Comparison of ENCODE assay signal across 8 mouse cellular contexts in genomic region chr4:135986943-135987710, GRCm38 (mm10). TPM values are rescaled to one million over a fixed set of nuclear protein-coding genes. Genes with fewer than 3 reads are reported as not detected.
A peak's percentile ranks its signal among the peaks of the same experiment; 100 is the strongest.
DNase-seq lines count a peak whose midpoint lies in the region; ATAC-seq and TF ChIP-seq lines count a peak whose summit lies in the region.

Gene Pithd1 (minus strand): TSS chr4:135987264.

- ATAC-seq in forebrain, embryonic 12.5 days (ENCODE audit: low FRiP score), result peak; percentile 95
- peak; percentile 92 for ATAC-seq in heart, postnatal 0 days (ENCODE audit: insufficient read depth, low read depth)
- ATAC-seq in liver, embryonic 16.5 days (ENCODE audit: low read depth), result peak; percentile 86
- peak; percentile 96 for ATAC-seq in neural tube, embryonic 13.5 days (ENCODE audit: low read depth)

- peak within 1 kb of the TSS; percentile 70 for H3K9ac ChIP-seq in CH12.LX (ENCODE audit: insufficient read depth, low read depth)
- peak within 1 kb of the TSS; percentile 95 for H3K9ac ChIP-seq in forebrain, embryonic 12.5 days
- H3K9ac ChIP-seq in heart, postnatal 0 days (replicated peaks; ENCODE audit: low read depth, low read length), result peak within 1 kb of the TSS; percentile 92
- peak within 1 kb of the TSS; percentile 91 for H3K9ac ChIP-seq in liver, embryonic 16.5 days (ENCODE audit: low read depth, low read length)
- H3K9ac ChIP-seq in neural tube, embryonic 13.5 days, result peak within 1 kb of the TSS; percentile 98

- dilution Hi-C loops in CH12.LX (cut with MboI; ENCODE audit: extremely low pct_ligation_motif_present, extremely low pct_unique_long_range_greater_than_20kb, low sequenced_read_pairs), result no loop called here

- in situ Hi-C loops in CH12.LX (cut with MboI; ENCODE audit: low pct_ligation_motif_present, low pct_unique_long_range_greater_than_20kb, low sequenced_read_pairs), result loop anchor here (5.0 kb wide), 1 partner anchor 45 kb away; no protein-coding TSS in a partner anchor

- TF ChIP-seq POLR2A in CH12.LX (IDR thresholded peaks at IDR 0.05; ENCODE audit: low read depth, low read length), result peak; percentile 97
- peak; percentile 95 for TF ChIP-seq POLR2A in testis, adult 2 months (IDR thresholded peaks at IDR 0.05; ENCODE audit: control insufficient read depth, low read depth, low read length)

- peaks cover 7% of the 10 kb centered on the region for H3K9me3 ChIP-seq in CH12.LX (replicated peaks; ENCODE audit: low read length)
- H3K9me3 ChIP-seq in forebrain, embryonic 12.5 days, result no peaks in the 10 kb centered on the region
- H3K9me3 ChIP-seq in heart, postnatal 0 days (replicated peaks; ENCODE audit: control insufficient read depth, low read length), result no peaks in the 10 kb centered on the region
- peaks cover 3% of the 10 kb centered on the region; the same call in 1 of the 2 replicates for H3K9me3 ChIP-seq in liver, embryonic 16.5 days (replicated peaks; ENCODE audit: control insufficient read depth, low read length)
- H3K9me3 ChIP-seq in neural tube, embryonic 13.5 days, result no peaks in the 10 kb centered on the region

- H3K36me3 ChIP-seq in CH12.LX (replicated peaks in 1 of 2; ENCODE audit: control insufficient read depth in 1 of 2, insufficient read depth in 1 of 2, low read length in 1 of 2), result peaks cover 18 to 30% of the 10 kb centered on the region in 2 experiments
- peaks cover 32% of the 10 kb centered on the region for H3K36me3 ChIP-seq in forebrain, embryonic 12.5 days (replicated peaks)
- H3K36me3 ChIP-seq in heart, postnatal 0 days (replicated peaks; ENCODE audit: control insufficient read depth, insufficient read depth, low read length), result peaks cover 21% of the 10 kb centered on the region; the same call in 1 of the 2 replicates
- peaks cover 21% of the 10 kb centered on the region for H3K36me3 ChIP-seq in liver, embryonic 16.5 days (ENCODE audit: control insufficient read depth, insufficient read depth)
- peaks cover 31% of the 10 kb centered on the region for H3K36me3 ChIP-seq in neural tube, embryonic 13.5 days
- H3K36me3 ChIP-seq in testis, adult 2 months (ENCODE audit: control insufficient read depth, insufficient read depth, low read length), result peaks cover 3% of the 10 kb centered on the region; the same call in 1 of the 2 replicates

- H3K27me3 ChIP-seq in CH12.LX (replicated peaks), result no peaks in the 10 kb centered on the region
- H3K27me3 ChIP-seq in forebrain, embryonic 12.5 days, result no peaks in the 10 kb centered on the region
- no peaks in the 10 kb centered on the region for H3K27me3 ChIP-seq in heart, postnatal 0 days (ENCODE audit: control insufficient read depth, insufficient read depth, low read length)
- no peaks in the 10 kb centered on the region for H3K27me3 ChIP-seq in liver, embryonic 16.5 days (ENCODE audit: control insufficient read depth, insufficient read depth, low read depth, low read length)
- H3K27me3 ChIP-seq in neural tube, embryonic 13.5 days, result no peaks in the 10 kb centered on the region
- no peaks in the 10 kb centered on the region for H3K27me3 ChIP-seq in testis, adult 2 months (ENCODE audit: control insufficient read depth, insufficient read depth, low read length)

- peak within 1 kb of the TSS; percentile 14; the same call in 1 of the 2 replicates for H3K27ac ChIP-seq in CH12.LX (ENCODE audit: insufficient read depth, low read depth)
- H3K27ac ChIP-seq in forebrain, embryonic 12.5 days, result peak within 1 kb of the TSS; percentile 86
- peak within 1 kb of the TSS; percentile 70 for H3K27ac ChIP-seq in heart, postnatal 0 days (ENCODE audit: low read depth)
- H3K27ac ChIP-seq in liver, embryonic 16.5 days (ENCODE audit: low read length), result peak within 1 kb of the TSS; percentile 96
- peak within 1 kb of the TSS; percentile 90 for H3K27ac ChIP-seq in neural tube, embryonic 13.5 days (replicated peaks)
- H3K27ac ChIP-seq in testis, adult 2 months (ENCODE audit: control insufficient read depth, insufficient read depth, low read depth, low read length), result peak within 1 kb of the TSS; percentile 86

- peaks cover 21% of the 10 kb centered on the region for H3K79me2 ChIP-seq in CH12.LX (replicated peaks; ENCODE audit: control insufficient read depth, extremely low read depth, insufficient read depth, poor library complexity, severe bottlenecking)

- under 1% methylated on average over 81 of the region's 81 CpGs for WGBS in forebrain, embryonic 12.5 days
- WGBS in heart, postnatal 0 days, result under 1% methylated on average over 68 of the region's 81 CpGs
- under 1% methylated on average over 79 of the region's 81 CpGs for WGBS in liver, embryonic 16.5 days (ENCODE audit: insufficient replicate concordance)
- WGBS in neural tube, embryonic 13.5 days, result under 1% methylated on average over 61 of the region's 81 CpGs

- TF ChIP-seq CTCF in CH12.LX (conservative IDR thresholded peaks at IDR 0.05 in 1 of 2, IDR thresholded peaks at IDR 0.05 in 1 of 2; ENCODE audit: low read depth in 2 of 2, low read length in 2 of 2), result peak in 1 of 2 experiments; percentile 35; a peak in 1 of 4 replicates
- peak; percentile 35 for TF ChIP-seq CTCF in heart, postnatal 0 days (IDR thresholded peaks at IDR 0.05; ENCODE audit: low read depth)
- TF ChIP-seq CTCF in testis, adult 2 months (IDR thresholded peaks at IDR 0.05; ENCODE audit: control insufficient read depth, insufficient read depth, insufficient replicate concordance, low read depth, low read length), result no peak

- H3K4me2 ChIP-seq in CH12.LX (ENCODE audit: insufficient read depth, low read depth, poor library complexity, severe bottlenecking), result peak within 1 kb of the TSS; percentile 82
- peak within 1 kb of the TSS; percentile 76 for H3K4me2 ChIP-seq in forebrain, embryonic 12.5 days
- peak within 1 kb of the TSS; percentile 98 for H3K4me2 ChIP-seq in heart, postnatal 0 days (ENCODE audit: low read depth, low read length)
- H3K4me2 ChIP-seq in liver, embryonic 16.5 days (ENCODE audit: low read depth, low read length), result peak within 1 kb of the TSS; percentile 92
- H3K4me2 ChIP-seq in neural tube, embryonic 13.5 days, result peak within 1 kb of the TSS; percentile 96

- no peak for TF ChIP-seq RAD21 in CH12.LX (IDR thresholded peaks at IDR 0.05; ENCODE audit: low read depth, low read length)

- H3K4me1 ChIP-seq in CH12.LX (ENCODE audit: control insufficient read depth in 1 of 2, insufficient read depth in 2 of 2), result peaks cover 2 to 26% of the 10 kb centered on the region in 2 experiments; a peak in 2 of 4 replicates
- peaks cover 13% of the 10 kb centered on the region for H3K4me1 ChIP-seq in forebrain, embryonic 12.5 days
- H3K4me1 ChIP-seq in heart, postnatal 0 days (ENCODE audit: control insufficient read depth, insufficient read depth), result 0 out of 2 replicates have a peak, but pooled peaks cover 9% of the 10 kb centered on the region
- peaks cover 33% of the 10 kb centered on the region for H3K4me1 ChIP-seq in liver, embryonic 16.5 days (ENCODE audit: control insufficient read depth, low read depth, low read length)
- H3K4me1 ChIP-seq in neural tube, embryonic 13.5 days (replicated peaks), result peaks cover 29% of the 10 kb centered on the region
- peaks cover 6% of the 10 kb centered on the region for H3K4me1 ChIP-seq in testis, adult 2 months (ENCODE audit: control insufficient read depth, insufficient read depth, low read length)

- no peak for TF ChIP-seq EP300 in CH12.LX (IDR thresholded peaks at IDR 0.05; ENCODE audit: low read length)
- no peak for TF ChIP-seq EP300 in heart, postnatal 0 days (IDR thresholded peaks at IDR 0.05; ENCODE audit: low read depth)

- peak within 1 kb of the TSS; percentile 96 to 99 (median 96) for H3K4me3 ChIP-seq in CH12.LX (replicated peaks in 1 of 3; ENCODE audit: low read depth in 2 of 3, low read length in 2 of 3, poor library complexity in 1 of 3)
- peak within 1 kb of the TSS; percentile 95 for H3K4me3 ChIP-seq in forebrain, embryonic 12.5 days (replicated peaks)
- peak within 1 kb of the TSS; percentile 91 for H3K4me3 ChIP-seq in heart, postnatal 0 days (ENCODE audit: low read depth, low read length)
- peak within 1 kb of the TSS; percentile 84 for H3K4me3 ChIP-seq in liver, embryonic 16.5 days (ENCODE audit: low read depth, low read length)
- H3K4me3 ChIP-seq in neural tube, embryonic 13.5 days, result peak within 1 kb of the TSS; percentile 93
- H3K4me3 ChIP-seq in testis, adult 2 months (ENCODE audit: control insufficient read depth, low read depth, low read length), result peak within 1 kb of the TSS; percentile 97

- peak; percentile 91 for DNase-seq in CH12.LX (ENCODE audit: extremely low read depth)
- peak; percentile 83 for DNase-seq in c-Kit-positive CD71-positive TER-119-negative erythroid progenitor cells, embryonic 14.5 days (ENCODE audit: low read depth)
- DNase-seq in heart, postnatal 0 days (ENCODE audit: low spot score), result peak; percentile 89
- peak; percentile 93 to 96 for DNase-seq in kidney, postnatal 4 days

TF ChIP-seq in CH12.LX, 34 proteins besides CTCF, POLR2A, EP300 and RAD21 (continues in another document):
- TF ChIP-seq MAZ (IDR thresholded peaks at IDR 0.05; ENCODE audit: low read depth, low read length), result peak; percentile 79
- peak; percentile 84 for TF ChIP-seq MAX (IDR thresholded peaks at IDR 0.05; ENCODE audit: low read length)
- TF ChIP-seq E2F4 (IDR thresholded peaks at IDR 0.05; ENCODE audit: insufficient replicate concordance, low read depth, low read length), result no peak
- peak; percentile 82 for TF ChIP-seq TCF12 (IDR thresholded peaks at IDR 0.05; ENCODE audit: low read depth, low read length)
- peak; percentile 92 for TF ChIP-seq SIN3A (IDR thresholded peaks at IDR 0.05; ENCODE audit: low read length)
- TF ChIP-seq ZKSCAN1 (IDR thresholded peaks at IDR 0.05; ENCODE audit: borderline replicate concordance, low read depth, low read length), result no peak
- TF ChIP-seq PAX5 (IDR thresholded peaks at IDR 0.05; ENCODE audit: low read length), result no peak
- TF ChIP-seq POLR2AphosphoS2 (IDR thresholded peaks at IDR 0.05; ENCODE audit: low read depth, low read length), result peak; percentile 88; the same call in 1 of the 2 replicates
- peak; percentile 51 for TF ChIP-seq TBP (conservative IDR thresholded peaks at IDR 0.05; ENCODE audit: low read depth, low read length)
- peak; percentile 50; the same call in 1 of the 2 replicates for TF ChIP-seq IRF4 (IDR thresholded peaks at IDR 0.05; ENCODE audit: low read depth, low read length)
- peak; percentile 49; the same call in 1 of the 2 replicates for TF ChIP-seq ELF1 (IDR thresholded peaks at IDR 0.05; ENCODE audit: low read depth, low read length)

RNA-seq across cellular contexts. Expression of gene Pithd1, which starts in this region (rescaled TPM):
- 53.2 and 65.4 TPM in 2 replicates for total RNA-seq in CH12.LX (2012; rRNA removed)
- 87.5 and 93.2 TPM in 2 replicates for total RNA-seq in CH12.LX (2014; rRNA removed)
- polyA plus RNA-seq in CH12.LX (2012; ENCODE audit: insufficient read length, low read depth), result 53.2 and 67.1 TPM in 2 replicates
- polyA plus RNA-seq in forebrain, embryonic 12.5 days (2016; fragmentation: Nextera tagmentation; extraction: Ambion mirVana), result 60.2 and 64.6 TPM in 2 replicates
- 24.4 and 35.7 TPM in 2 replicates for total RNA-seq in heart, postnatal 0 days (2014; rRNA removed; ENCODE audit: low replicate concordance)
- 29.5 and 30.7 TPM in 2 replicates for polyA plus RNA-seq in heart, postnatal 0 days (2015; fragmentation: Nextera tagmentation; extraction: Ambion mirVana)
- 61.4 and 63.3 TPM in 2 replicates for polyA plus RNA-seq in liver, embryonic 16.5 days (2015; fragmentation: Nextera tagmentation; extraction: Ambion mirVana)
- 59.0 and 65.1 TPM in 2 replicates for polyA plus RNA-seq in neural tube, embryonic 13.5 days (2015; fragmentation: Nextera tagmentation; extraction: Ambion mirVana)
- polyA plus RNA-seq in testis, adult 2 months (2012; rRNA removed), result 56.1 and 60.7 TPM in 2 replicates

Comparison
In these comparisons a context has a peak if more than half of its experiments do, and no peak if none do; other contexts are left out.
1. Peak in every context shown above with its lines: DNase-seq, ATAC-seq, H3K4me3 ChIP-seq and H3K27ac ChIP-seq.
2. H3K27ac ChIP-seq: peak in every context shown above with its lines; median percentile 96 in liver, embryonic 16.5 days; 90 in neural tube, embryonic 13.5 days; 86 in forebrain, embryonic 12.5 days; 86 in testis, adult 2 months; 70 in heart, postnatal 0 days; 14 in CH12.LX.